Mouse (Mus musculus): ENCODE results near the gene Psmd3.

- TF ChIP-seq CTCF (IDR thresholded peaks at IDR 0.05; ENCODE audit: extremely low read depth, insufficient read depth, low read length) (no peak), POLR2A (IDR thresholded peaks at IDR 0.05; ENCODE audit: extremely low read depth, insufficient read depth, low read length) (peak; percentile 48; the same call in 1 of the 2 replicates)
These were observed 56.1 kb downstream of the Psmd3 start for GRCm38 (mm10) chr11:98738428-98738911.
